Mouse (Mus musculus) adrenal gland, postnatal 4 days (tissue): ENCODE results near the gene Col3a1. TPM values are rescaled to one million over a fixed set of nuclear protein-coding genes. Genes with fewer than 3 reads are reported as not detected.

ENCODE experiments used
- DNase-seq, 2 experiments: peaks; one replicate each; pipeline ENCODE4 v3.0.0; 2021 to 2022; ENCODE audit warnings: low spot score in 2 of 2, mixed read lengths in 2 of 2
- long read RNA-seq, 2 experiments: library from polyadenylated mRNA; stranded (forward); transcript quantifications; one replicate each; pipeline ENCODE4 v2.0.0; 2021
- total RNA-seq, 2 experiments: library from RNA; stranded (reverse); gene quantifications; 2 replicates each; pipeline ENCODE4 v1.2.3; 2021

Gene Col3a1
- total RNA-seq: 1,000 to 10,000 TPM; 1,017 to 1,108 TPM
- long read RNA-seq, experiment 1, full-length matches to known transcripts: 1,066 of 1,358 reads
- long read RNA-seq, experiment 1, partial matches to known transcripts: 254 of 1,358 reads
- long read RNA-seq, experiment 1, other reads (novel, unspliced or antisense): 38 of 1,358 reads
- long read RNA-seq, experiment 2, full-length matches to known transcripts: 3,721 of 4,358 reads
- long read RNA-seq, experiment 2, partial matches to known transcripts: 450 of 4,358 reads
- long read RNA-seq, experiment 2, other reads (novel, unspliced or antisense): 187 of 4,358 reads

GRCm38 (mm10) chr1:45311388-45311787 is at the start of gene Col3a1:
Col3a1 (plus strand) TSS chr1:45311538.
- no peak for DNase-seq

GRCm38 (mm10) chr1:45269421-45269820 is 41.9 kb upstream of the Col3a1 start:
- DNase-seq: no peak

DNA sequence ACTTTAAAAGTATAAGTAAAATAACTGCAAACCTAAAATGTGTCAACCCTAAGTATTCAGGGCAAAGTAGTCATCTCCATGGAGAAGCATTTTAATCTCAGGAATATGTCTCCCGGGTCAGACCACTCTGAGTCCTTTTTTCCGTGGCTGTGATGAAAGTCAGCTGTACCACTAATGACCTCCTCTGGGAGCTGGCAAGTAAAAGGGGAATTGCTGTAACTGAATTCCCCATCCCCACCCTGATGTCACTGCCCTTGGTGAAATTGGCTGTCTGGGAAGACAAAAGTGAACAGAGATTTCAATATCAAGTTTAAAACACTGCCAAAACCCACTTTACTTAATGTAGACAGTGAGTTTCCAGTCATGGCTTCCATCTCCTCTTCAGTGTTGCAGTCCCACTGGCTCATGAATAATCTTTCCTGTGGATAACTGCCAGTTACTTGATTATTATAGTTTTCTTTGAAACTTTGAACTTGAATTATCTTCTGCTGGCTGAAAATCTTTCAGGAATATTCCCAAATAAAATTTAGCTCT is 35.3 kb upstream of the Col3a1 start:
- no peak for DNase-seq

DNA sequence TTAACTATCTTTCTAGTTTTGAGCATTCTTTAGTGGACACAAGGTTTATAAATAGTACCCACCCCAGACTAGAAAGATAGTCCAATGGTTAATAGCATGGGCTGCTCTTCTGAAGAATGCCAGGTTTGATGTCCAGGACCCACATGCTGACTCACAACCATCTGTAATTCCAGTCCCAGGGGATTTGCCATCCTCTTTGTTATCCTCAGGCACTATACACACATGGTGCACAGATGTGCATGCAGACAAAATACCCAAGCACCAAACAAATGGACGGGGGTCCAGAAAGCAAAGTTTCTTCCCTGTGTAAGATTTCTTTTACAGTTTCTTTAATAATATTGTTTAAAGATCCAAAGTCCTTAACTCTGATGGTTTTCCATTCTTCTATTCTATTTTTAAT is 23.4 kb upstream of the Col3a1 start:
- DNase-seq: no peak

DNA sequence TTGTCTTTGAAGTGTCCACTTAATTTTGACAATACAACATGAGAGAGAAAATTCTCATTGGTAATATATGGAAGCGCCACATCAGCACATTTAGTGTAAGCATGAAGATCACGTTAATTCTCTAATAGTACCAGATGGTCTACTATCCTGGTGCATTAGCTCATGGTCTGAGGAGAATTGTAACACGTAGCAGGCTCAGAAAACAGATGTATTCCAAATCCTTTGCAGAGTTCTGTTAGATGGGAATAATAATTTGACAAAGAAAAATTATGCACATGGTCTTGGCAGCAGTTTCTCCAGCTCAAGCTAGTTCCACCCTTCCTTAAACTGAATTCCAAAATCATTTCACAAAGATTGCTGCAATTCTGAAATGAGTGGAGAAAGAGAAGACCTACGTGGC is 21.3 kb upstream of the Col3a1 start:
- no peak for DNase-seq

- DNase-seq: no peak
Observed at GRCm38 (mm10) chr1:45299394-45300119, 11.8 kb upstream of the Col3a1 start.

GRCm38 (mm10) chr1:45304273-45304672 is 7.1 kb upstream of the Col3a1 start:
- DNase-seq: no peak

GRCm38 (mm10) chr1:45309015-45309414 is 2.3 kb upstream of the Col3a1 start:
- DNase-seq: no peak

GRCm38 (mm10) chr1:45311962-45312361 is 624 bp downstream of the Col3a1 start:
- DNase-seq: no peak

- no peak for DNase-seq
Observed at GRCm38 (mm10) chr1:45312870-45313269, 1.5 kb downstream of the Col3a1 start.

- no peak for DNase-seq
Observed at GRCm38 (mm10) chr1:45313696-45314295, 2.5 kb downstream of the Col3a1 start.

- no peak for DNase-seq
Observed at GRCm38 (mm10) chr1:45315767-45316528, 4.6 kb downstream of the Col3a1 start.

GRCm38 (mm10) chr1:45318241-45318640 is 6.9 kb downstream of the Col3a1 start:
- no peak for DNase-seq

DNA sequence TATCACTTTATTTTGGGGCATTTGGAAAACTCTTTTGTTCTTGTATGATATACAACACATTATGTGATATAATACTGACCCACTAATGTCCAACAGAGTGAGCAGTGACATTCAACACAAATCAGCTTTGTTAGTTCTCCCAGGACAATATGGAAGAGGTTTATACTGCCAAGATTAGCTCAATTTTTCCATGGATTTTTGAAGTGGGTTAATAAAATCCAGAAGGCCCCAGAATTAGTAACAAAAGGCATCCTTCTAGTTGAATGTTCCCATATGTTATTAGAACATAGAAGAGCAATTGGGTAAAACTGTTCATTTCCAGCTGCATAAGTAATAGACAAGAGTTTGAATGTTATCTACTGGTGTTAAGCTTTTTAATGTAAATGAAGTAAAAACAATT is 9.5 kb downstream of the Col3a1 start:
- DNase-seq: no peak

GRCm38 (mm10) chr1:45329149-45329548 is 17.8 kb downstream of the Col3a1 start:
- DNase-seq: no peak

- no peak for DNase-seq
Observed at GRCm38 (mm10) chr1:45355944-45356343, 44.6 kb downstream of the Col3a1 start.

GRCm38 (mm10) chr1:45358020-45358419 is 46.7 kb downstream of the Col3a1 start:
- DNase-seq: no peak

DNA sequence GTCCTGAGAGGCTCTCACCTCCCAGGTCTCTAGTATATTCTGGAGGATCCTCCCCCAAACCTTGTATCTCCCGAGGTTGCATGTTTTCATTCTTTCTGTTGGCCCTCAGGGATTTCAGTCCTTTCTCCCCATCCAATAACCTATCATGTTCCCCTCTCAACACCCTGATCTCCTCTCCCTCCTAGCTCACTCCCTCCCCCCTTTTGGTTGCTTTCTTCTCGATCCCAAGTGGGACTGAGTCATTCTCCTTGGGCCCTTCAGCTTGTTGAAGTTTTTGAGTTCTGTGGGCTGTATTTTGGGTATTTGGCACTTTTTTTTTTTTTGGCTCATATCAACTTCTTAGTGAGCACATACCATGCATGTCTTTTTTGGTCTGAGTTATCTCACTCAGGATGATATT is 47.8 kb downstream of the Col3a1 start:
- DNase-seq: no peak

DNA sequence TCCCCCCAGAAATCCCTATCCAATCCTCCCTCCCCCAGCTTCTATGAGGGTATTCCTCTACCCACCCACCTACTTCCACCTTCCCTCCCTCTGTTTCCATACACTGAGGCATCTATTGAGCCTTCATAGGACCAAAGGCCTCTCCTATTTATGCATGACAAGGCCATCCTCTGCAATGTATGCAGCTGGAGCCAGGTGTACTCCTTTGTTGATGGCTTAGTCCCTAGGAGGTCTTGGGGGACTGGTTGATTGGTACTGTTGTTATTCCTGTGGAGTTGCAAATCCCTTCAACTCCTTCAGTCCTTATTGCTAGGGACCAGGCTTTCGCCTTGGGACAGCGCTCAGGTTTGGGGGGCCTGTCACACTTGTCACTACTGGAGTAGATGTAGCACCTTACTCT is 48.3 kb downstream of the Col3a1 start:
- DNase-seq: no peak

GRCm38 (mm10) chr1:45363274-45363673 is 51.9 kb downstream of the Col3a1 start:
- DNase-seq: no peak

GRCm38 (mm10) chr1:45365427-45365826 is 54.1 kb downstream of the Col3a1 start:
- no peak for DNase-seq
